Mouse (Mus musculus) left cerebral cortex, postnatal 4 days (tissue): ENCODE measurements around the gene Camsap1. TPM values are rescaled to one million over a fixed set of nuclear protein-coding genes. Genes with fewer than 3 reads are reported as not detected.

Experiments
- DNase-seq: peaks from one replicate; pipeline ENCODE4 v3.0.0-alpha.2; 2022
- intact Hi-C: fragments of 180-260 bp; cut with DNase I; formaldehyde crosslinking; loops from one replicate; pipeline ENCODE4 v1.15.1; 2025
- total RNA-seq, 2 experiments: library from RNA; stranded (reverse); gene quantifications; 2 replicates each; pipeline ENCODE4 v1.2.3; 2021

The Camsap1 gene
- total RNA-seq, 2 experiments from 2014 or later = 195 to 203 TPM

DNA sequence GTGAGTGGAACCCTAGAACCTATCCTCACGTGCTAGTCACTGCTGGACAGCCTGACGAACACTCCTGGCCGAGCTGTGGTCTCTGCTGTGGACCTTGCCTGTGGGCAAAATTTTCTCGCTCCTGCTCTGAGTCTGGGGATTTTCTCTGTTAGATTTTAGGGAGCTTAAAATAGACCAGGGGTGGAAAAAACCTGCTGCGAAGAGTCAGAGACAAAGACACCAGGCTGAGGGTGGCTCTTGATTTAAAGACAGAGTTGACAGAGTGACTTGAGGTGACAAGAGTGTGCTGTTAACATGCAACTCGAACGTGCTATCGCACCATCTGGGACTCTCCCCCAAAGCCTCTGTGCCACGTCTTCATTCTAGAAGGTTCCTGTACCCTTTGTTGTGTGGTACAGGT, 84.1 kb downstream of the Camsap1 start:
- no peak for DNase-seq
- intact Hi-C loops = no loop called here

GRCm38 (mm10) chr2:25892440-25892839, 90.6 kb downstream of the Camsap1 start:
- no peak for DNase-seq
- intact Hi-C loops = no loop called here

GRCm38 (mm10) chr2:25888144-25888543, 94.9 kb downstream of the Camsap1 start:
- DNase-seq = peak; percentile 27
- intact Hi-C loops = no loop called here

DNA sequence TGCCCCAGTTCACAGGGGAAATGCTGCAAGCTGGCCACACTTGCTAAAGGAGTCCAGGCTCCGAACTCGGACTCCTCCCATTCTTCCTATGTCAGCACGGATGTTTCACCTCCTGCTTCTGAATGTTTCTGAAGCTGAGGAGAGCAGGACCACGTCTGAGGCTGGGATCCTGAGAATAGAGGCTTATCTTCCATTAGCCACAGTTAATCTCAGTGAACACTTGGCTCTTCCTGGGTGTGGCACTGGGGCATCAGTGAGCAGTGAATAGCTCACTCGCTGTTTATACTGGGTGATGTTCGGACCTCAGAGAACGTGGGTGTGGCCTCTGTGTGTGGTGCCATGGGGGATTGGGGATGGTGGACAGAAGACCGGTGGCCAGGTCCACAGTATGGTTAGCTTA, 95.9 kb downstream of the Camsap1 start:
- intact Hi-C loops = no loop called here

GRCm38 (mm10) chr2:25884756-25885155, 98.3 kb downstream of the Camsap1 start:
- no peak for DNase-seq
- intact Hi-C loops = no loop called here

More for the DNA sequence above, 95.9 kb downstream of the Camsap1 start:
- no peak for DNase-seq

GRCm38 (mm10) chr2:25882276-25882675, 100.8 kb downstream of the Camsap1 start:
- no peak for DNase-seq
- intact Hi-C loops = no loop called here

GRCm38 (mm10) chr2:25879061-25879460, 104.0 kb downstream of the Camsap1 start:
- no peak for DNase-seq

DNA sequence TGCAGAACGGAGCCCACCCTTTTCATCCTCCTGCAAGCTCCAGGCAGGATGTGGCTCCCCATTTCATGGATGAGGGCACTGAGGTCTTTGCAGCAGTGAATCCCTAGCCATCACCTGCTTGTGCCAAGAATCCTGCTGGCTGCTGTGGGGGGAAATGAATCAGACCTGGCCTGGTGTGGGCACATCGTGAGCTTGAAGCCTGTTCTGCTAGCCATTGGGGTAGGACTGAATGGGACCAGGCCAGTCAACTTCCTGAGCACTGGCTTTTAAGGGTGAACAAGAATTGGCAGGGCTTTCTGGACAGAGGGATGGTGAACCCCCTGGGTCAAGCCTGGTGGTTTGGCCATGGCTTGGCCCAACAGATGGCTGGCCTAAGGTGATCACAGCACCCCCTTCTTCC, 104.6 kb downstream of the Camsap1 start:
- DNase-seq = no peak
- intact Hi-C loops = no loop called here

More at GRCm38 (mm10) chr2:25879061-25879460, 104.0 kb downstream of the Camsap1 start:
- intact Hi-C loops = no loop called here

GRCm38 (mm10) chr2:25877736-25878268, 105.3 kb downstream of the Camsap1 start:
- intact Hi-C loops = no loop called here

DNA sequence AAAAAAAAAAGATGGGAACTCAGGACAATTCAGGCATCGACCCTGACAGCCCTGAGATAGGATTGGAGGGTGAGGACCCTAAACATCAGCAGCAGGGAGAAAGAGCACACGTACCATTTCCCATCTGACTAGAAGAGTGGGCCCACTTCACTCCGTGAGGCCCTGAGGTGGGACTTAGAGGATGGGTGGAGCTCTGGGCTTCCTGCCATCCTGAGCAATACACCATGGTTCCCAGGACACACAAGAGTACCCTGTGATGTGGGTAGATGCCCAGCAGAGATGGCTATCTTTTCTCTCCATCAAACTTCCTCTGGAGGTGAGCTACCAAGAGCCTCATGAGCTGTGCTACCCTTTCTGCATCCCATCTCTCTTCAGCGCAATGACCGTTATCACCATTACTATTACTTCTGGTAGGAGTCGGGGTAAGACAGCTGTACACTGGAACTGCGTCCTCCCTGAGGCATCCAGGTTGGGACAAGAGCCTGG, 105.8 kb downstream of the Camsap1 start:
- no peak for DNase-seq
- intact Hi-C loops = no loop called here

More at GRCm38 (mm10) chr2:25877736-25878268, 105.3 kb downstream of the Camsap1 start:
- peak; percentile 22 for DNase-seq

Other genes with a start within 250 kb of the Camsap1 start
- not detected for gene Obp2b, start 246.3 kb downstream of the Camsap1 start, total RNA-seq
- not detected for gene Lcn3, start 217.7 kb downstream of the Camsap1 start, total RNA-seq
- gene Lcn11, start 206.3 kb downstream of the Camsap1 start, total RNA-seq = not detected
- not detected for gene Gm13539, start 201.0 kb downstream of the Camsap1 start, total RNA-seq
- gene Glt6d1, start 167.4 kb downstream of the Camsap1 start, total RNA-seq = not detected
- gene Lcn9, start 160.1 kb downstream of the Camsap1 start, total RNA-seq = not detected
- not detected for gene Sohlh1, start 136.0 kb downstream of the Camsap1 start, total RNA-seq
- 10 to 100 TPM; 62.7 to 81.2 TPM for gene Kcnt1, start 119.5 kb downstream of the Camsap1 start, total RNA-seq
- gene Ubac1, start 38.5 kb upstream of the Camsap1 start, total RNA-seq = 10 to 100 TPM; 90.5 to 92.0 TPM
- 10 to 100 TPM; 24.6 to 26.5 TPM for gene Nacc2, start 139.9 kb upstream of the Camsap1 start, total RNA-seq
- gene Lhx3, start 225.0 kb upstream of the Camsap1 start, total RNA-seq = not detected